Mouse (Mus musculus): Measurements from ENCODE around the gene Cmss1. TPM values are rescaled to one million over a fixed set of nuclear protein-coding genes. Genes with fewer than 3 reads are reported as not detected.
A peak's percentile ranks its signal among the peaks of the same experiment; 100 is the strongest.

Cmss1 gene
- total RNA-seq, 2 experiments from 2014 or later: 34.1 to 36.0 TPM

DNA sequence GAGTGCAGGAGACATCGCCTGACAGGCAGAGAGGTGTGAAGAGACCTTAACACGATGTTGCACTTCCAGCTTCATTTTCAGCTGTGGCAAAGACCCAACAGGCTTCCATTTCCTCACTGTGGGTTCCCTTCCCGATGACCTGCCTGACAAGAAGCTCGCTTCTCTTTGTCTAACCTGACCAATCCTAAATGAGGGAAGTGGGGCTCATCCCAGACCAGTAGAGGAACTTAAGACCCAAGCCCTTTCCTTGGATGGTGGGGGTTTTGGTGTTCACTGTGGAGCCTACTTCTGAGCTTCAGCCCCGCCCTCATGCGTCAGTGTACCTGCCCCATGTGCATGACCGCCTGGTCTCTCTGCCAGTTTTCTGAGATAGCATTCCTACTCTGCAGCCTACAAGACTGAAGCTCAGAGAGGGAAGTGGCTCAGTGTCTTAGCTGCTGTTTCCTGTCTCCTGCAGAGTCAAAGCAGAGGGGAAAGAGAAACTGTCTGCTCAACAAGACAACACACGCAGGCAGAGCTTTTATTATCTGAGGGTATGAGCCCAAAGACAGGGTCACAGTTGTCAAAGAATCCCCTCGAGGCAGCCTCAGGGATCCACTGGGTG lies 305.1 kb downstream of the Cmss1 start:
- no peak for DNase-seq (ENCODE audit: low spot score)

DNA sequence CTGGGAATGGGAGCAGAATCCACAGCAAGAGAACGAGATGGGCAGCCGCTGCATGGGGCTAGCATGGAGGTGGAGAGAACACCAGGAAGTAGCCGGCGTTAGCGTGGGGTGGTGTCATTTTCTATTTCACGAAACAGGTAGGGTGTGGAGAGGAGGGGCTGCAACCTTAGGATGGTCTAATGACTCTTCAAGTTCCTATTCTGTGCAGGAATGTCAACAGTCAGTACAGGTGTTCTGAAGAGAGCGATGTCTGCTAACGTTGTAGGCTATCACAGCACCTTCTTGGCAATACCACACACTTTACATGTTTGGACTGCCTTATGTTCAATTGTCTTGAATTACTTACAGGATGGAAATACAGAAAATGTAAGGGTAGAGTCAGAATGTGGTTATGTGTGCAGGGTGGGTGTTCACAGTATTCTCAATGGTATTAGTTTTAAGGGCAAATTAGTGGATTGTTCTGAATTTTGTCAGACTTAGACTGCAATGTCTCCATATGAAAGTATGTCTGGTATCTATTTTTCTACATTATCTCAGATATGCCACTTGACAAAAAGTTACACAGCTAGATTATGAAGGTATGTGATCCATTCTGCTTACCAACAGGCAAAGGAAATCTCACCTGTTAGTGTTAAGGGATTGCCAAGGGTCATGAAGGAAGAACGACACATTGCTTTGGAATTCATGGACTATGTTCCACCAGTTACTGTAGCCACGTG lies 311.3 kb downstream of the Cmss1 start:
- no peak for DNase-seq (ENCODE audit: low spot score)

DNA sequence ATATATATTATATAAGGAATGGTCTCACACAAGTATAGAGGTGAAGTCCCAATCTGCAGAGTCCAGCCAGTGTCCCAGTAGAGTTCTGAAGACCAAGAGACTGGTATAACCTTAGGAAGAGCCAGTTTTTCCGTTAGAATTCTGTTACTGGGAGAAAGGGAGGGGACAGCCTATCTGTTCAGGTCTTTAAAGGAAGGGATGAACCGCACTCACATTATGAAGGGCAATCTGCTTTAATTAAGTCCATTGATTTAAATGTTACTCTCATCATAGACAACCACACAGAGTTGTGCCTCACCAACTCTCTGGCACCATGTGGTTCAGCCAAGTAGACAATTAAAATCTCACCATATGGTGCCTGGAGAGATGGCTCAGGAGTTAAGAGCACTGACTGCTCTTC lies 313.9 kb downstream of the Cmss1 start, which contains the start of gene Tmem30c:
Gene Tmem30c (minus strand): TSS at position 101 of the 400 bp plus-strand sequence.
- no peak for DNase-seq (ENCODE audit: low spot score)

DNA sequence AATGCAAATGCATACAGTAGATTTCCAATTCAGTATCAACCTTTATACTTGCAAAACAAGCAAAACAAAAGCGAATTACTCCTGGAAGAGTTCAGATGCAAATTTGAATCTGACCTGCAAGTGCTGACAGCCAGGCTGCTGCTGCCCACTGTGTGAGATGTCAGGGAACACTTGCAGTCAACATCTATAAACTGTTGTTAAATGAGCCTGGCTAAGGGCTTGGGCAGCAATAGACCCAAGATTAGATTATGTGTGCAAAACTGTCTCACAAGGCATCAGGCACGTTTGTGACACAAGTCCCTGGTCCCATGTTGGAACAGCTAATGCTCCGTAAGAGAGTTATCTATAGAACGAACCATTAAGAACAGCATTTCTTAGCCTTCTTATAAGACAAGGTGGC lies 314.4 kb downstream of the Cmss1 start:
- DNase-seq (ENCODE audit: low spot score): no peak

DNA sequence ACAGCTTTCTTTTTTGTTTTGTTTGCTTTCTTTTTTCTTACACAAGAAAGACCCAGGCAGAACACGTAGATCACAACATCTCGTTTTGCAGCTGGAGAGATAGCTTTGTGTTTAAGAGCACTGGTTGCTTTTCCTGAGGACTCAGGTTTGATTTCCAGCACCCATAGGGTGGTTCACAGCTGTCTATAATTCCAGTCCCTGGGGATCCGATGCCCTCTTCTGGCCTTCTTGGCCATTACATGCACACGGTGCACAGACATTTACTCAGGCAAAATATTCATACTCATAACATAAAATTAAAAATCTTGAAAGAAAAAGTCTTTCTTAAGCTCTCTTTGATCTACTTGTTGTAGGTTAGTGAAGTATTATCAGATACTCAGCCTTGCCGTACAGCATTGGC lies 315.0 kb downstream of the Cmss1 start:
- no peak for DNase-seq (ENCODE audit: low spot score)

DNA sequence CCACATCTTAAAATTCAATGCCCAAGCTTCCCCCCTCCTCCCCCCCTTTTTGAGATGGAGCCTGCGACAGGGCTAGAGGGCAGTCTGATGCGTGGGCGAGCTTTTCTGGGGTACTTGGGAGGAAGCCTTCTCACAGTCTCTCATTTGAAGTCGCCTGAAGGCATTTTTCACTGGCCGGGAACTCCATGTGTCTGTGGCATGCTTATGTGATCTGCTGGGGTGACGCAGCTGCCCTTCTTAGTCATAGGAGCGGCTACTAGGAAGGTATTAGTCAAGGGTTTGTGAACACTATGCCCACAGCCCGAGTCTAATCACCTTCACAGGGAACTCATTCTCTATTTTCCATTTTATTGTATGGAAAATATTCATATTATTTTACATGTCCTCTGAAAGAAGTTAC lies 325.2 kb downstream of the Cmss1 start:
- no peak for DNase-seq (ENCODE audit: low spot score)

DNA sequence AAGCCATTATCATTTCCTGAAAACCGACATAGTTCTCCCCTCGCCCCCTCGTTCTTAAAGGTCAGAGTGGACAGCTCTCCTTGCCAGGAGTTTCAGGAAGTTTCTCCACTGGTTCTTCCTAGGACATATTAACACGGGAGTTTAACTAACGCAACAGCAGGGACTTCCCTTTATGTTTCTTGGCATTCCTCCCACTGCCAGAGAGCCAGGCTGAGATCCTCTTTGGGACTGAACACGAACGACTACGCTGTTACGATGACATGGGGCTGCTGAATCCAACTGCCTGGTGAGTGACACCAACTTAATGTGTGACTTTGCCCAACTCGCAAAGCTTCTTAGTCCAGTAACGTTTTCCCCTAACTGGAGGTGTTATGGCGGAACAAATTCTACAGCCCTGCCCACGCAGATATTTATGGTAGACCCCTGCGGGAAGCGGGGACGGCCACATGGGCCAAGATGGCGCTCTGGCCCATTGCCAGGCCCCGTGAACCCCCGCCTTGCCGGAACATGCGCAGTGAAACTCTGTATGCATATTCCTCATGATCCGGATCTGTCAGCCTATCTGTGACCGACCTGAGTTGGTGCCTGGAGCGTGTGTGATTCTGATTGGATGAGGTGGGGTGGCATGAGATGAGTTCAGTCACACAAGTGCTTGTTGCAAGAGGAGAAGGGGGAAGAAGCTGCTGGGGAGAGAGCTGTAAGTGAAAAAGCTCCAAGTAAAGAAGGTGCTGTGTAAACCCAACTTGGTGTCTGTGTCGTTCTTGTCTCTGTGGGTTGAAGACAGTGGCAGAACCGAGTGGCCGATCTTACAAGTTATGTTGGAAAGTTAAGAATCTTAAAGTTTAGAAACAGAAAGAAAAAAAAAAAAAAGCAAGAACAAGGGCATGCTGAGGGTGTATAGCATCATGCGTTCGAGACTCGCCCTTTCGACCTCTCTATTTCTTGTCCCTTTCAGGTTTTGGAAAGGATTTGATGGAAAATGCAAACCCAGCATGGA lies 326.1 kb downstream of the Cmss1 start:
- no peak for DNase-seq (ENCODE audit: low spot score)

DNA sequence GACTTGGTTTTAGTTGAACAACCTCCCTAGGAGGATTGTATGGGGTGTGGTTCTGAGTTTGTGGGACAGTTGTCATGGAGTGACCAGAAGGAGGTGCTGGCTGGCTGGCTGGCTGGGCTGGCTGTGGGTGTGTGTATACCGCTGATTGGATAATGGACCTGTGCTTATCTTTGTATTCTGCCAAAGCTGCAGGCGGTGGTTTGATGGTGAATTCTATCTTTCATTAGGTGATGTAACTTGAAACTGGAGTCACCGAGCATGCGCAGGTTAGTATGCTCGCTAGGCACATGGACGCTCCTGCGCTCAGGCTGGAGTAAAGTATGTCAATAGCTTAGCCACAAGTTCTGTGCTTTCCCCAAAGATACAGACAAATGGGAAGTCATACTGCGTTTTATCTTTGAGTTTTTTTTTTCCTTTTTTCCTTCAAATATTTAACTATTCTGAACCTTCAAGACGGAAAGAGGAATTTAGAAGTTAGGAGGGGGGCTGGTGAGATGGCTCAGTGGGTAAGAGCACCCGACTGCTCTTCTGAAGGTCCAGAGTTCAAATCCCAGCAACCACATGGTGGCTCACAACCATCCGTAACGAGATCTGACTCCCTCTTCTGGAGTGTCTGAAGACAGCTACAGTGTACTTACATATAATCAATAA lies 327.6 kb downstream of the Cmss1 start:
- DNase-seq (ENCODE audit: low spot score): no peak

DNA sequence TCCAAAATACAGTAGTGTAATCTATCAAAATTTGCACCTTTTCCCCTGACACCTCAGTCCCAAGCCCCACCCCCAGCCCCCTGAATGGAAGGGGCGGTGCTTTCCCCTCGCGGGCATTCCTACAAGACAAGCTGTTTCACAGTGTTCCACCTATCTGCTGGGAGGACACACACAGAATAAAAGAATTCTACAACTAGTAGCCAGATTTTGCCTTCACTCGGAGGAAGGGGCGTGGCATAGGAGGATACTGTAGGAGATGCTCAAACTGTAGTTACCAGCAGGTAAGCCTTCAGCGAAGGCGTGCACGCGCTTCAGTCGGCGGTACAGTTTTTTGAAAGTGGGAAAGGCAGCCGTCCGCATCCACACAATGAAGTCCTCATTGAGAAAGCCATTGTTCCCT lies 336.9 kb downstream of the Cmss1 start:
- no peak for DNase-seq (ENCODE audit: low spot score)

DNA sequence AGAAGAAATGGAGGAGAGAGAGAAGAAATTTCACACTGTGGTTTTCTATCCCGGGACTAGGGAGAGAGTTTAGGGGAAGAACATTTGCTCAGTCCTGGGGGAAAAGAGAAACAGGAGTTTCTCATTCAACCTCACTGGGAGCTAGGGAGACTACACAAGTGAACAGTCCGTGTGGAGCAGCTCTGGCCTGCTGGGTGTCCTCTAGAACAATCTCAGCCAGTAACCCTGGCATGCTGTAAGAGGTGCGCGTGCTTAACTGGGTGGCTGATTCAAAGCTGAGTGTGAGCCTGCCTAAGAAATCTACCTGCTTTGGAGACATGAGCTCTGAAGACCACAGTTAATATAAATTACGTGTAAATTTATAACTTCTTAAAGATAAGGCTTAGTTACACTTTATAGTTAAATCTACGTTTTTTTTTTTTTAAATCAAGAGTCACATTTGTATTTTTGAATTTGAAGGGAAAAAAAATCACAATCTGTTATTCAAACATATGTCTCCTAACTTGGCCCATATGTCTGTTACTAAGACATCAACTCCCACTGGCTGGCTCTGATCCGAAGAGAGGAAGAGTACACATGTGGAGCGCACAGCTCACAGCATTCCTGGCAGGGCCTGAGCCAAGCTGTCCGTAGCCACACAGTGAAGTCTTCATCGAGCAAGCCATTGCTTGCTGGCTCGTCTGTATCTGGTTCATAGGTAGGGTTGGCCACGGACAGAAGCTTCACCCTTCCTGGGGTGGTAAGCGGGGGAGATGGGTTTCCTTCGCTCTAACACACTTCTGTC lies 338.4 kb downstream of the Cmss1 start:
- no peak for DNase-seq (ENCODE audit: low spot score)

DNA sequence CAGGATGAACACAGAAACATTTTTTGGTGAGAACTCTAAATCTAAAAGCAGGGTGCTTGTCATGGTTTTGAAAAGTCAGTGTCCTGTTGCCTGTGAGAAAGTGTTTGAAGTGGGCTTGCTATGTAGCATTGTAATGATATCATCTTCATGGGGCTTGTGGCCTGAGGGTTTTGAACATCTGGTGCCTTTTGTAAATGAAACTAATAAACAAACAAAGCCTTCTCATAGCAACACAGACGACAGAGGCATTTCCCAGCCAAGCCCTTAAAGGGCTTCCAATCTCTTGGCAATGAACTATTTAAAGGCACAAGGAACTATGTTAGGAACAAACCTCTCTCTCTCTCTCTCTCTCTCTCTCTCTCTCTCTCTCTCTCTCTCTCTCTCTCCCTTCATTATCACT lies 339.6 kb downstream of the Cmss1 start:
- peak; percentile 60 for DNase-seq (ENCODE audit: low spot score)

DNA sequence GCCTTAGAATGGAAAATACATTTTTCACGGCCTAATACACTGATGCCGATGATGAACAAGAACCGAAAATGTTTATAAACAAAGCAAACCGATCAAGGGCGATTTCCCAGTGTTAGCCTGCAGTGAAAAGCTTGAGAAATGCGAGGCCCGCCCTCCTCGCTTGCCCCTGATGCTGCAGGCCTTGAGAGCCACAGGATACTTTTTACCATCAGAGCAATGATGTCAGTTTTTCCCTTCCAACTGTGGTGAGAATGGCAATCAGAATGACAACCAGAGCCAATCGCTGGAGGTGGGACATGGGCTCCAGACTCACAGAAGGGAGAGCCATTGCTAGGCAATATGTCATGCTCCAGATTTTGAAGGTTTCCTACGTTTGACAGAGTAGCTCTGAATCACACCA lies 346.5 kb downstream of the Cmss1 start:
- no peak for DNase-seq (ENCODE audit: low spot score)

DNA sequence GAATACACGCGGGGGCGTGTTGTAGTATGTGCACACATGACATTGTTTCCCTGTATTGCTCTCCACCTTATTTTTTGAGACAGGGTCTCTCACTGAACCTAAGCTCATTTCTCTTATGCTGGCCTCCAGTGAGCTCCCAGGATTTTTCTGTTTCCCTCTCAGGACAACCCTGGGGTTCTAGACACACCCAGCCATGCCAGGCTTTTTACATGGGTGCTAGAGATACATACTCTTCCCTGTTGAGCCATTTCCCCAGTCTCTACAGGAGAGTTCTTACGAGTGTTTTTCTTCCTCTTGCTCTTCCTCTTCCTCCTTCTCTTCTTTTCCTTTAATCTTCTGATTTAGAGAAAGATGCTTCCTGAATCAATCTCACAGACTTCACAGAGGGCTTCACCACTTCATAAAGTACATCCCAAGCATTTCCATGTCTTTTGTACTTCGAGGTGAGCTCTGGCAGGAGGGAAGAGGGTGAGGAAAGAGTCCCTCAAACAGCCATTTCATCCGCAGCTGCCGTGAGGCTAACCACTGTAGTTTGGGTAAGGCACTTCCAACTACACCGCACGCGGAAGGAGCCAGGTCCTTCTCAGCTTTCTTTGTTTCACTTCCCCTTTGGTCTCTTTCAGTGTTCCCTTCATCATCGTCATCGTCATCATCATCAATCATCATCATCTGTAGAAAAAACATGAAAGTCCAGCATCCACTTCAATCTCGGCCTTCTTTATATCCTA lies 347.1 kb downstream of the Cmss1 start:
- no peak for DNase-seq (ENCODE audit: low spot score)

Other genes starting within 250 kb of the Cmss1 start
- gene Col8a1, start 147.9 kb upstream of the Cmss1 start, total RNA-seq (2021): 1 to 10 TPM; 2.0 to 2.5 TPM